Comparison of ENCODE assay signal across 8 mouse cellular contexts in genomic region chr6:72655309-72656052, GRCm38 (mm10). TPM values are rescaled to one million over a fixed set of nuclear protein-coding genes. Genes with fewer than 3 reads are reported as not detected.
DNase-seq lines count a peak whose midpoint lies in the region; ATAC-seq lines count a peak whose summit lies in the region.

No protein-coding gene starts in this region.

- H3K9ac ChIP-seq in forebrain, embryonic 14.5 days (ENCODE audit: low read length): peak overlapping the region; percentile 41; the same call in 1 of the 2 replicates
- peak overlapping the region; percentile 43; the same call in 1 of the 2 replicates for H3K9ac ChIP-seq in midbrain, embryonic 12.5 days (replicated peaks)

- peak overlapping the region; percentile 58; the same call in 1 of the 2 replicates for H3K27ac ChIP-seq in forebrain, embryonic 14.5 days (ENCODE audit: low read depth, low read length)
- H3K27ac ChIP-seq in midbrain, embryonic 12.5 days (replicated peaks): peak overlapping the region; percentile 78

- DNase-seq in thymus, postnatal 14 days: peak; percentile 29
- DNase-seq in thymus, adult 18-20 months: no peak
- peak; percentile 59 for DNase-seq in forebrain, embryonic 14.5 days (ENCODE audit: low spot score)
- DNase-seq in heart, postnatal 36 days: peak; percentile 71 to 81
- DNase-seq in kidney, postnatal 4 days: peak; percentile 83 to 90
- peak; percentile 11 to 21 for DNase-seq in thymus, postnatal 36 days
- DNase-seq in B cell, adult 2 months: no peak

- ATAC-seq in forebrain, embryonic 14.5 days: peak; percentile 52
- ATAC-seq in midbrain, embryonic 12.5 days (ENCODE audit: low FRiP score, low read depth): peak; percentile 74

- H3K4me2 ChIP-seq in forebrain, embryonic 14.5 days (ENCODE audit: low read length): peak overlapping the region; percentile 36
- peak overlapping the region; percentile 47 for H3K4me2 ChIP-seq in midbrain, embryonic 12.5 days (replicated peaks)

- 50% methylated on average over 20 of the region's 20 CpGs for WGBS in forebrain, embryonic 14.5 days
- 35% methylated on average over 20 of the region's 20 CpGs for WGBS in midbrain, embryonic 12.5 days

- no peaks in the 10 kb centered on the region for H3K27me3 ChIP-seq in forebrain, embryonic 14.5 days (replicated peaks; ENCODE audit: control insufficient read depth, insufficient read depth, low read length)
- no peaks in the 10 kb centered on the region for H3K27me3 ChIP-seq in midbrain, embryonic 12.5 days

- intact Hi-C loops in heart, postnatal 36 days (cut with DNase I): loop anchor here (1.0 kb wide), 1 partner anchor 12 kb away; no protein-coding TSS in a partner anchor

- peak overlapping the region; percentile 23 for H3K4me3 ChIP-seq in forebrain, embryonic 14.5 days (ENCODE audit: low read depth, low read length)
- H3K4me3 ChIP-seq in midbrain, embryonic 12.5 days: peak overlapping the region; percentile 36

- H3K9me3 ChIP-seq in forebrain, embryonic 14.5 days (replicated peaks; ENCODE audit: control insufficient read depth, low read length): no peaks in the 10 kb centered on the region
- H3K9me3 ChIP-seq in midbrain, embryonic 12.5 days: no peaks in the 10 kb centered on the region

- no peaks in the 10 kb centered on the region for H3K36me3 ChIP-seq in forebrain, embryonic 14.5 days (ENCODE audit: control insufficient read depth, insufficient read depth, low read length)
- H3K36me3 ChIP-seq in midbrain, embryonic 12.5 days: no peaks in the 10 kb centered on the region

- H3K4me1 ChIP-seq in forebrain, embryonic 14.5 days (ENCODE audit: control insufficient read depth, insufficient read depth, low read length): peaks cover 9% of the 10 kb centered on the region; the same call in 1 of the 2 replicates
- peaks cover 30% of the 10 kb centered on the region; the same call in 1 of the 2 replicates for H3K4me1 ChIP-seq in midbrain, embryonic 12.5 days

RNA-seq across cellular contexts. Expression of gene Tgoln1, which starts 38.7 kb away (rescaled TPM):
- 34.0 and 37.8 TPM in 2 replicates for polyA plus RNA-seq in forebrain, embryonic 14.5 days (2014; fragmentation: Nextera tagmentation; extraction: Ambion mirVana)
- total RNA-seq in heart, postnatal 36 days (2021): 10 to 100 TPM; 56.9 to 61.9 TPM
- 38.6 and 39.2 TPM in 2 replicates for polyA plus RNA-seq in midbrain, embryonic 12.5 days (2016; fragmentation: Nextera tagmentation; extraction: Ambion mirVana)

RNA-seq across cellular contexts. Expression of gene Retsat, which starts 57.2 kb away (rescaled TPM):
- polyA plus RNA-seq in forebrain, embryonic 14.5 days (2014; fragmentation: Nextera tagmentation; extraction: Ambion mirVana): 6.6 and 8.4 TPM in 2 replicates
- 100 to 1,000 TPM; 185 to 218 TPM for total RNA-seq in heart, postnatal 36 days (2021)
- polyA plus RNA-seq in midbrain, embryonic 12.5 days (2016; fragmentation: Nextera tagmentation; extraction: Ambion mirVana): 4.4 and 6.9 TPM in 2 replicates

RNA-seq across cellular contexts. Expression of gene Elmod3, which starts 57.3 kb away (rescaled TPM):
- 19.2 and 20.1 TPM in 2 replicates for polyA plus RNA-seq in forebrain, embryonic 14.5 days (2014; fragmentation: Nextera tagmentation; extraction: Ambion mirVana)
- total RNA-seq in heart, postnatal 36 days (2021): 10 to 100 TPM; 13.8 to 20.0 TPM
- polyA plus RNA-seq in midbrain, embryonic 12.5 days (2016; fragmentation: Nextera tagmentation; extraction: Ambion mirVana): 14.3 and 18.3 TPM in 2 replicates

Comparison
In these comparisons a context has a peak if more than half of its experiments do, and no peak if none do; other contexts are left out.
1. DNase-seq: peak in thymus, postnatal 14 days (single experiment), forebrain, embryonic 14.5 days (single experiment), heart, postnatal 36 days (2 of 2), kidney, postnatal 4 days (2 of 2) and thymus, postnatal 36 days (2 of 2); none in thymus, adult 18-20 months (0 of 2) and B cell, adult 2 months (0 of 2).